Mouse (Mus musculus) bone marrow, adult 2 months (tissue): ENCODE measurements around the gene Foxj1. TPM values are rescaled to one million over a fixed set of nuclear protein-coding genes. Genes with fewer than 3 reads are reported as not detected.

ENCODE experiments used
- H3K27ac ChIP-seq: fragments of 200-500 bp; 2 replicates; pipeline ENCODE4 v1.5.1; 2012; ENCODE audit warnings: low read depth, mild to moderate bottlenecking, control low read depth, inconsistent platforms, low read length; ENCODE audit not compliant: control insufficient read depth, poor library complexity, insufficient read depth
- H3K4me1 ChIP-seq: fragments of 200-500 bp; 2 replicates; pipeline ENCODE4 v1.6.1; 2011; ENCODE audit warnings: low read length; ENCODE audit not compliant: control insufficient read depth, insufficient read depth
- H3K4me3 ChIP-seq: fragments of 200-500 bp; replicated peaks from 2 replicates; pipeline ENCODE3; 2011; ENCODE audit warnings: mild to moderate bottlenecking, low read depth, low read length, control low read depth; ENCODE audit not compliant: control insufficient read depth
- CTCF ChIP-seq: fragments of 200-500 bp; IDR thresholded peaks from 2 replicates; pipeline ENCODE4 v1.5.1; 2011; ENCODE audit warnings: low read length, control low read depth; ENCODE audit not compliant: control insufficient read depth, insufficient read depth
- POLR2A ChIP-seq: fragments of 200-500 bp; IDR thresholded peaks from 2 replicates; pipeline ENCODE4 v1.6.1; 2011; ENCODE audit warnings: low read depth, mild to moderate bottlenecking, control low read depth, low read length, borderline replicate concordance; ENCODE audit not compliant: control insufficient read depth
- WGBS: fragments of 180-500 bp; shearing (Covaris S2); methylation state at CpG from one replicate; pipeline ENCODE4 v1.1.7; 2018; 5-methylcytosine and 5-hydroxymethylcytosine counted together
- polyA plus RNA-seq: library from polyadenylated mRNA; stranded (reverse); fragments of >200 nt; gene quantifications from 2 replicates; pipeline ENCODE4 v1.2.4, GENCODE M21; 2011; ENCODE audit warnings: low replicate concordance; ENCODE audit not compliant: missing spikeins, insufficient read depth, insufficient read length

The Foxj1 gene
- polyA plus RNA-seq, 1 experiment: not detected

- TF ChIP-seq CTCF: no peak
- no peak for TF ChIP-seq POLR2A
- no peaks in the 10 kb centered on the region; the same call in 1 of the 2 replicates for H3K4me1 ChIP-seq
- H3K27ac ChIP-seq: no peak overlapping the region
- WGBS: 6% methylated on average over 26 of the region's 26 CpGs
- no peak overlapping the region for H3K4me3 ChIP-seq
Observed at GRCm38 (mm10) chr11:116334417-116334782, 799 bp downstream of the Foxj1 start.

- no peak overlapping the region for H3K27ac ChIP-seq
- no peak overlapping the region for H3K4me3 ChIP-seq
- WGBS: 33% methylated on average over 31 of the region's 31 CpGs
- no peaks in the 10 kb centered on the region; the same call in 1 of the 2 replicates for H3K4me1 ChIP-seq
- TF ChIP-seq CTCF (no peak), POLR2A (peak; percentile 7; the same call in 1 of the 2 replicates)
Observed at GRCm38 (mm10) chr11:116333526-116334416, 1.4 kb downstream of the Foxj1 start.

- WGBS: 79% methylated on average over 3 of the region's 3 CpGs
- no peak for TF ChIP-seq CTCF
- TF ChIP-seq POLR2A: no peak
- H3K4me3 ChIP-seq: no peak overlapping the region
Observed at GRCm38 (mm10) chr11:116332983-116333270, 2.3 kb downstream of the Foxj1 start.

GRCm38 (mm10) chr11:116332232-116332982 lies 2.8 kb downstream of the Foxj1 start:
- WGBS: 76% methylated on average over 19 of the region's 19 CpGs
- no peak overlapping the region for H3K27ac ChIP-seq
- no peaks in the 10 kb centered on the region; the same call in 1 of the 2 replicates for H3K4me1 ChIP-seq

More at GRCm38 (mm10) chr11:116332983-116333270, 2.3 kb downstream of the Foxj1 start:
- no peaks in the 10 kb centered on the region; the same call in 1 of the 2 replicates for H3K4me1 ChIP-seq
- no peak overlapping the region for H3K27ac ChIP-seq

GRCm38 (mm10) chr11:116330211-116330518 lies 5.0 kb downstream of the Foxj1 start:
- WGBS: 79% methylated on average over 7 of the region's 7 CpGs
- H3K27ac ChIP-seq: no peak overlapping the region
- no peak for TF ChIP-seq CTCF
- TF ChIP-seq POLR2A: no peak

More at GRCm38 (mm10) chr11:116332232-116332982, 2.8 kb downstream of the Foxj1 start:
- no peak for TF ChIP-seq POLR2A
- TF ChIP-seq CTCF: no peak
- no peak overlapping the region for H3K4me3 ChIP-seq

GRCm38 (mm10) chr11:116329314-116330210 lies 5.6 kb downstream of the Foxj1 start:
- Histone ChIP-seq H3K4me3 (no peak overlapping the region), H3K27ac (no peak overlapping the region), H3K4me1 (no peaks in the 10 kb centered on the region)
- no peak for TF ChIP-seq POLR2A
- TF ChIP-seq CTCF: no peak
- WGBS: 75% methylated on average over 18 of the region's 18 CpGs

More at GRCm38 (mm10) chr11:116330211-116330518, 5.0 kb downstream of the Foxj1 start:
- H3K4me1 ChIP-seq: no peaks in the 10 kb centered on the region
- no peak overlapping the region for H3K4me3 ChIP-seq

GRCm38 (mm10) chr11:116326963-116327603 lies 8.1 kb downstream of the Foxj1 start:
- H3K27ac ChIP-seq: no peak overlapping the region
- TF ChIP-seq CTCF: no peak
- TF ChIP-seq POLR2A: no peak
- no peak overlapping the region for H3K4me3 ChIP-seq
- no peaks in the 10 kb centered on the region for H3K4me1 ChIP-seq
- WGBS: 79% methylated on average over 7 of the region's 7 CpGs
